Mouse (Mus musculus) CD4-positive, CD25-positive, alpha-beta regulatory T cell, adult 4 months (primary cell): Measurements from ENCODE around the gene Clmp. TPM values are rescaled to one million over a fixed set of nuclear protein-coding genes. Genes with fewer than 3 reads are reported as not detected.
"Not testable (repeated sequence)": the region's sequence is repeated elsewhere in the genome, so short reads cannot be mapped to it uniquely, and the experiment has no call there.

Source experiments
- ATAC-seq: one replicate; pipeline ENCODE4 v1.8.0; 2017
- polyA plus RNA-seq, 2 experiments: library from polyadenylated mRNA; unstranded; fragments of 100-300 nt; shearing (Covaris generic); gene quantifications; one replicate each; pipeline ENCODE4 v1.2.1; 2017

Gene Clmp
- polyA plus RNA-seq, 2 experiments from 2014 or later, result 0.42 TPM; not detected in 1

- not testable (repeated sequence) for ATAC-seq
These were observed 116.7 kb downstream of the Clmp start for GRCm38 (mm10) chr9:40802533-40802875.

GRCm38 (mm10) chr9:40804576-40804975 lies 118.8 kb downstream of the Clmp start:
- not testable (repeated sequence) for ATAC-seq

- ATAC-seq, result no peak
These were observed 119.5 kb downstream of the Clmp start for GRCm38 (mm10) chr9:40805263-40805662.

- peak; percentile 12 for ATAC-seq
These were observed 120.9 kb downstream of the Clmp start for GRCm38 (mm10) chr9:40806440-40807288.

GRCm38 (mm10) chr9:40807289-40807920 lies 121.6 kb downstream of the Clmp start:
- ATAC-seq, result no peak

GRCm38 (mm10) chr9:40808061-40808906 lies 122.5 kb downstream of the Clmp start:
- no peak for ATAC-seq

- no peak for ATAC-seq
These were observed 123.1 kb downstream of the Clmp start for GRCm38 (mm10) chr9:40808907-40809280.

GRCm38 (mm10) chr9:40811860-40812259 lies 126.1 kb downstream of the Clmp start:
- no peak for ATAC-seq

GRCm38 (mm10) chr9:40814060-40814459 lies 128.3 kb downstream of the Clmp start:
- peak; percentile 92 for ATAC-seq

GRCm38 (mm10) chr9:40817325-40818028 lies 131.7 kb downstream of the Clmp start:
- ATAC-seq, result no peak

- ATAC-seq, result no peak
These were observed 139.8 kb downstream of the Clmp start for GRCm38 (mm10) chr9:40825601-40826000.

- ATAC-seq, result no peak
These were observed 141.6 kb downstream of the Clmp start for GRCm38 (mm10) chr9:40827366-40827765.

- peak; percentile 49 for ATAC-seq
These were observed 148.8 kb downstream of the Clmp start for GRCm38 (mm10) chr9:40834569-40834968.

Other genes with a start within 250 kb of the Clmp start
- gene Gramd1b, start 154.6 kb upstream of the Clmp start, polyA plus RNA-seq, result 10 to 100 TPM; 57.6 to 69.2 TPM
- not detected for gene Gm21915, start 15.3 kb upstream of the Clmp start, polyA plus RNA-seq
- gene Hspa8, start 115.0 kb downstream of the Clmp start, polyA plus RNA-seq, result 1,000 to 10,000 TPM; 3,203 to 3,707 TPM
- gene Bsx, start 188.2 kb downstream of the Clmp start, polyA plus RNA-seq, result not detected